Mouse (Mus musculus) small intestine, adult 2 months (tissue): ENCODE measurements at regions not wholly inside any gene's neighbourhood (a gene's known extent, or its start where the extent isn't known, plus 50 kb on each side); places are given as distances from the start of the nearest gene placed in this dataset.

Experiments
- H3K27ac ChIP-seq: fragments of 200-500 bp; 2 replicates; pipeline ENCODE4 v1.5.1; 2012; ENCODE audit warnings: low read depth, low read length, control low read depth, inconsistent platforms; ENCODE audit not compliant: insufficient read depth
- H3K27me3 ChIP-seq: fragments of 200-500 bp; 2 replicates; pipeline ENCODE4 v1.6.1; 2012; ENCODE audit warnings: mild to moderate bottlenecking, moderate library complexity, low read length, inconsistent platforms; ENCODE audit not compliant: control insufficient read depth, insufficient read depth
- H3K36me3 ChIP-seq: fragments of 200-500 bp; 2 replicates; pipeline ENCODE4 v1.6.1; 2012; ENCODE audit warnings: mild to moderate bottlenecking, low read length, control low read depth, inconsistent platforms; ENCODE audit not compliant: control insufficient read depth, insufficient read depth
- H3K4me1 ChIP-seq: fragments of 200-500 bp; 2 replicates; pipeline ENCODE4 v1.6.1; 2012; ENCODE audit warnings: low read length, inconsistent platforms, mixed read lengths; ENCODE audit not compliant: control insufficient read depth, insufficient read depth, insufficient read length
- H3K4me3 ChIP-seq: fragments of 200-500 bp; 2 replicates; pipeline ENCODE4 v1.5.1; 2012; ENCODE audit warnings: low read depth, mild to moderate bottlenecking, control low read depth, inconsistent platforms, low read length, moderate library complexity
- CTCF ChIP-seq: fragments of 200-500 bp; IDR thresholded peaks from 2 replicates; pipeline ENCODE4 v1.5.1; 2012; ENCODE audit warnings: low read depth, mild to moderate bottlenecking, control low read depth, inconsistent platforms, low read length, moderate library complexity, mixed read lengths; ENCODE audit not compliant: insufficient replicate concordance, insufficient read length; ENCODE audit errors: extremely low read depth
- POLR2A ChIP-seq: fragments of 200-500 bp; IDR thresholded peaks from 2 replicates; pipeline ENCODE4 v1.6.1; 2012; ENCODE audit warnings: low read depth, mild to moderate bottlenecking, control low read depth, inconsistent platforms, low read length, moderate library complexity
- WGBS: fragments of 180-500 bp; shearing (Covaris S2); methylation state at CpG from one replicate; pipeline ENCODE4 v1.1.7; 2018; 5-methylcytosine and 5-hydroxymethylcytosine counted together

DNA sequence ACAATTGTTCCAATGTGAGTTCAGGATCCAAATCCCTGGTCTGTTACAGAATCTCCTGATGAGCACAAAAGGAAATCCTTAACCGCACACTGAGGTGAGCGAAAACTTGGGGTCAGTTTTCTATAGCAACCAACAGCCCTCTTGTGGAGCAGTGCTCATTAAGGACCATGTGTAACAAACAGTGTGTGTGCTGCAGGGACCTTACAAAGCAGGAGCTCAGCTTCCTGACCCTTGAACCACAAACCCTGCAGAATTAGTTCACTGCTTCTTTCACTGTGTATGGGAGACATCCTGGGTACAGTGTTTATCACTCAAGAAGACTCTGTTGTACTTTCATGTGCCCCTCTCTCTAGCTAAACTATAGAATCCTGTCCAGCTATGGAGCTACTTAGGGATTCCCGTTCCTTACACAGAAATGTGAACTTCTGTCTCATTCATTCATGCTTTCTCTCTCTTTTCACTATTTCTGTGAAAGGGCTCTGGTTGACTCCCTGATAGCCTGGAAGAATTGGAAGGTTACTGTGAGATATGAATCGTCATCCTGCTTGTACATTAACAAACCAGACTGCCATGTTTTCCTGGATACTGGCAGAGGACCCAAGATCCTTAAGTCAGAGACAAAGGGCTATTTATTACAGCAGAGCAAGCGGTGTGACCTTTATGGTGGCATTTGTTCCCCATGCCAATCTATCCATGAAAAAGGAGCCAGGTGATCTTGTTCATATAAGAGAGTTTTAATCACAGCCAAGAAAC lies 100.5 kb upstream of the Pde3a start:
- peak overlapping the region; percentile 79 for H3K27ac ChIP-seq
- peaks cover 7% of the 10 kb centered on the region; the same call in 1 of the 2 replicates for H3K4me1 ChIP-seq
- H3K4me3 ChIP-seq = no peak overlapping the region
- WGBS = 55% methylated on average over 5 of the region's 5 CpGs
- no peaks in the 10 kb centered on the region for H3K36me3 ChIP-seq
- TF ChIP-seq CTCF (no peak), POLR2A (no peak)
- H3K27me3 ChIP-seq = no peaks in the 10 kb centered on the region

DNA sequence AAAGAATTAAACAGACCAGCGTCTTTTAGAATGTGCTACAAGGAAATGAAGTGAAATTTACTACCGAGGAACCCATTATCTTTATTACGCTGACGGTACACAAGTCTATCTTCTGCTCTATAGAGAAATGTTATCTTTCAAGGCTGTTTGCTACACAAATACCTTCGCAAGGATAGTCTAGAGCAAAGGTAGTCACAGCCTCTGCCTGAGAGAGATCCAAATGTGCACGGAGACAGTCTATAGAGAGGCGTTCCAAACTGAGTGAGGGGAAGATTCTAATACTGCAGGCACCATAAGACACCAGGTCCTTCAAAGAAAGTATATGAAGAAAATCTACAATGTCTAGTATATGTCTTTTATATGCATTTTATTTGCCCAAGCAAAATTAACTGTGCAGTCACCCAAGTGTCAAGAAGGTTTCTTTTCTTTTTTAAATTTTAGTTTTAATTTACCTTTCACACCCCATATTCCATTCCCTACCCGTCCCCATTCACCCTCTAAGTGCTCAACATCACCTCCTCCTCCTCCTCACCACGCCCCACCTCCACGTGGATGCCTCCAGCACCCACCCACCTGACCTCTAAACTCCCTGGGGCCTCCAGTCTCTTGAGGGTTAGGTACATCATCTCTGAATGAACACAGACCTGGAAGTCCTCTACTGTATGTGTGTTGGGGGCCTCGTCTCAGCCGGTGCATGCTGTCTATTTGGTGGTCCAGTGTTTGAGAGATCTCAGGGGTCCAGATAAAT lies 99.7 kb upstream of the Pde3a start:
- Histone ChIP-seq H3K4me1 (peaks cover 7% of the 10 kb centered on the region; the same call in 1 of the 2 replicates), H3K4me3 (no peak overlapping the region), H3K36me3 (no peaks in the 10 kb centered on the region), H3K27me3 (no peaks in the 10 kb centered on the region), H3K27ac (peak overlapping the region; percentile 79)
- TF ChIP-seq CTCF = no peak
- no peak for TF ChIP-seq POLR2A
- WGBS = 43% methylated on average over 12 of the region's 12 CpGs

DNA sequence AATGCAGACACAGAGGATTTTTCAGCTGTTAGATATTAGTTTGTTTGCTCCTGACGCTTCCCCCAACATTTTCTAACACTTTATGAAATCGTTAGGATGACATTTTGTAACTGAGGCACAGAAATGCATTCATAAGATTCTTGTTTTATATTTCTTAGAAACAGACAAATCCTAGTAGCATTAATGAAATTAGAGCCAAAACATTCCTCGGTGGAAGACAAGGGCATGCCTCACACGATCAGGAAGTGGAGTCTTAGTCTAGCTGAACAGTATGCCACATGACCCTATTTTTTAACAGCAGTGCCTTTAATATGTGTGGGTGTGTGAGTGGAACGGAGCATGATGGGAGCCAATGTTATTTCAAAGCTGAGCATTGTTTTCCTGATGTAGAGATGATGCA lies 89.7 kb upstream of the Pde3a start:
- no peaks in the 10 kb centered on the region for H3K27me3 ChIP-seq
- H3K36me3 ChIP-seq = no peaks in the 10 kb centered on the region
- no peak overlapping the region for H3K27ac ChIP-seq
- H3K4me3 ChIP-seq = no peak overlapping the region
- WGBS = 72% methylated on average over 5 of the region's 5 CpGs
- TF ChIP-seq POLR2A = no peak
- TF ChIP-seq CTCF = no peak
- no peaks in the 10 kb centered on the region for H3K4me1 ChIP-seq

- Histone ChIP-seq H3K27ac (no peak overlapping the region), H3K36me3 (no peaks in the 10 kb centered on the region), H3K4me3 (no peak overlapping the region), H3K4me1 (no peaks in the 10 kb centered on the region), H3K27me3 (no peaks in the 10 kb centered on the region)
- 79% methylated on average over 3 of the region's 3 CpGs for WGBS
- TF ChIP-seq CTCF (no peak), POLR2A (no peak)
Observed at GRCm38 (mm10) chr6:141161626-141162233, 87.3 kb upstream of the Pde3a start.

- H3K4me1 ChIP-seq = no peaks in the 10 kb centered on the region
- no peak for TF ChIP-seq CTCF
- no peak for TF ChIP-seq POLR2A
- no peaks in the 10 kb centered on the region for H3K36me3 ChIP-seq
- no peaks in the 10 kb centered on the region for H3K27me3 ChIP-seq
- no peak overlapping the region for H3K27ac ChIP-seq
- H3K4me3 ChIP-seq = no peak overlapping the region
- 75% methylated on average over 3 of the region's 3 CpGs for WGBS
Observed at GRCm38 (mm10) chr6:141167270-141167669, 81.8 kb upstream of the Pde3a start.

DNA sequence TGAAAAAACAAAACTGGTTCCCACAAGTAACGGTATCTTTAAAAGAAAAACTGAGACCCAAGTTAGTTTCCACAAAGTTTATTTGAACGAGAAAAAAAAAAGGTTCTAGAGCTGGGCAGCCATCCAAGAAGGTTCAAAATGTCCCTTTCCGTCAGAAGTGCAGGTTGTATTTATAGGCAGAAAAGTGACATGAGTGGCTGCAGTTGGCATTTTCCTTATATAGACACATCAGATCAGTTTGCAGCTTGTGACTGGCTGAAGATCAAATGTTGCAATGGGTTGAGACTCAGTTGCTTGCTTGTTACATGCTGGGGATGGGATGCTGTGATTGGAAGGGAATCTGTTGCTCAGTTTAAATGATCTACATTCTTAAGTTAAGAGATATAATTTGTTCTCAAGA lies 80.7 kb upstream of the Pde3a start:
- H3K27me3 ChIP-seq = no peaks in the 10 kb centered on the region
- no peaks in the 10 kb centered on the region for H3K36me3 ChIP-seq
- no peaks in the 10 kb centered on the region for H3K4me1 ChIP-seq
- no peak overlapping the region for H3K27ac ChIP-seq
- WGBS = 35% methylated on average over 3 of the region's 3 CpGs
- TF ChIP-seq CTCF (no peak), POLR2A (no peak)
- H3K4me3 ChIP-seq = no peak overlapping the region

DNA sequence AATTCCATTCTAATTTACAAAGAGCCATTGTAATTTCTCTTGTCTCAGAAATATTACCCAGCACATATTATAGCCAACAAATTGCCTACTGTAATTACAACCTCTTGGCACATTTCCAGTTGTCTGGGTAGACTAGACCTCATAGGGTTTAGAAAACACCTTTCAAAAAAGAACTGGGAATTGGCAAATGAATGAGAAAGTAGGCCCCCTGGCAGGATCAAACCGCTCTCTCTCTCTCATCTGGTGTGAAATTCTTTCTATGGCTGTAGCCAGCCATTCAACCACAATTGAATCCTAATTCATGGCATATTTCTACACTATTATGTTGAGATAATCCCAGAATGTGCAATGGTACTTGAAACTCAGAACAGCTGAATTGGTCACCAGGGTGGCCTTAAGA lies 65.3 kb upstream of the Pde3a start:
- WGBS = 93% methylated on average over 1 of the region's 1 CpGs
- no peak overlapping the region for H3K27ac ChIP-seq
- TF ChIP-seq CTCF (no peak), POLR2A (no peak)
- no peak overlapping the region for H3K4me3 ChIP-seq
- no peaks in the 10 kb centered on the region for H3K36me3 ChIP-seq
- peaks cover 4% of the 10 kb centered on the region; the same call in 1 of the 2 replicates for H3K4me1 ChIP-seq
- no peaks in the 10 kb centered on the region for H3K27me3 ChIP-seq
